Mouse (Mus musculus) bone marrow, adult 2 months (tissue): ENCODE measurements around the gene Sos1.

Source experiments
- CTCF ChIP-seq: fragments of 200-500 bp; IDR thresholded peaks from 2 replicates; pipeline ENCODE4 v1.5.1; 2011; ENCODE audit warnings: low read length, control low read depth; ENCODE audit not compliant: control insufficient read depth, insufficient read depth
- POLR2A ChIP-seq: fragments of 200-500 bp; IDR thresholded peaks from 2 replicates; pipeline ENCODE4 v1.6.1; 2011; ENCODE audit warnings: low read depth, mild to moderate bottlenecking, control low read depth, low read length, borderline replicate concordance; ENCODE audit not compliant: control insufficient read depth

DNA sequence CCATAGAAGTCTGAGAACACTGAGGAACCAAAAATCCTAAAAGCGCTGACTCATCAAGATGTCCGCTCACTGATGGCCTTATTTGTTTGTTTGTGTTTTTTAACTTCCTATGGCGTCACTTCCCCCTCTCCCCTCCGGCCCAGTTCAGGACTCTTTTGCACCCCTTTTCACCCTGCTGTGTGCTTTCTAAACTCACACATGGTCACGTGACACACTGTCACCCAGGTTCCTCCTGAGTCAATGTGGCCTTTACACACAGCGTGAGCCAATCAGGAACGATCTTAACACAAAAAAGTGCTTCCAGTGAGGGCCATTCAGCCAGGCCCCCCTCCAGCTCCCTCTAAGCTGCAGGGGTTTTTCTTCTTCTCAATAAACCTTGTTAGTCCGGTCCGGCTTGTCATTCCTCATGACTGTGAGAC is 16.9 kb upstream of the Sos1 start:
- TF ChIP-seq CTCF: no peak
- TF ChIP-seq POLR2A: no peak
